Mouse (Mus musculus): ENCODE results near the gene Tubb2b. TPM values are rescaled to one million over a fixed set of nuclear protein-coding genes. Genes with fewer than 3 reads are reported as not detected.

Gene Tubb2b
- total RNA-seq, 4 experiments from 2014 or later = 0.81 to 3.5 (median 1.5) TPM

Other genes starting within 250 kb of the Tubb2b start
- gene Serpinb6c, start 224.8 kb downstream of the Tubb2b start, total RNA-seq (2022) = under 1 TPM in 3 of 4 experiments, not detected in 1; 0.38 to 0.91 (median 0.61) TPM
- 10 to 100 TPM; 38.0 to 67.6 (median 52.9) TPM for gene Nqo2, start 165.8 kb downstream of the Tubb2b start, total RNA-seq (2022)
- 10 to 100 TPM; 28.2 to 33.1 (median 31.6) TPM for gene Ripk1, start 128.1 kb downstream of the Tubb2b start, total RNA-seq (2022)
- 100 to 1,000 TPM; 448 to 750 (median 575) TPM for gene Serpinb6a, start 127.7 kb downstream of the Tubb2b start, total RNA-seq (2022)
- gene Bphl, start 92.9 kb downstream of the Tubb2b start, total RNA-seq (2022) = 100 to 1,000 TPM in 2 of 4 experiments, 10 to 100 TPM in 2; 91.3 to 124 (median 102) TPM
- 10 to 100 TPM; 21.4 to 34.1 (median 28.2) TPM for gene Tubb2a, start 52.5 kb downstream of the Tubb2b start, total RNA-seq (2022)
- 10 to 100 TPM; 28.6 to 39.3 (median 31.2) TPM for gene Psmg4, start 32.5 kb upstream of the Tubb2b start, total RNA-seq (2022)
- gene Slc22a23, start 214.7 kb upstream of the Tubb2b start, total RNA-seq (2022) = 1 to 10 TPM; 4.2 to 4.7 (median 4.5) TPM

All from adrenal gland, adult 8-10 months (tissue).